Mouse (Mus musculus) kidney, adult 8-10 months (tissue): ENCODE measurements around the gene Ankzf1.

Experiments
- DNase-seq, 2 experiments: peaks; one replicate each; pipeline ENCODE4 v3.0.0; 2022

Gene Ankzf1

GRCm38 (mm10) chr1:75191622-75192402 lies at the start of gene Ankzf1, which contains the start of gene Atg9a:
Gene Ankzf1 (plus strand): TSS chr1:75192151.
Gene Atg9a (minus strand): TSS chr1:75192196.
- peak; percentile 97 to 99 for DNase-seq

- peak; percentile 96 for DNase-seq
Measured at GRCm38 (mm10) chr1:75142301-75143261, 49.4 kb upstream of the Ankzf1 start, which contains the start of the genes Cnppd1 and Retreg2. Gene Cnppd1 (minus strand): TSS chr1:75142711. Gene Retreg2 (plus strand): TSS chr1:75142778.

GRCm38 (mm10) chr1:75145589-75145988 lies 46.4 kb upstream of the Ankzf1 start:
- no peak for DNase-seq

GRCm38 (mm10) chr1:75147411-75148135 lies 44.4 kb upstream of the Ankzf1 start:
- peak; percentile 49 to 70 for DNase-seq

- no peak for DNase-seq
Measured at GRCm38 (mm10) chr1:75148727-75149126, 43.2 kb upstream of the Ankzf1 start.

GRCm38 (mm10) chr1:75155837-75156236 lies 36.1 kb upstream of the Ankzf1 start:
- DNase-seq, result no peak

GRCm38 (mm10) chr1:75158990-75159389 lies 33.0 kb upstream of the Ankzf1 start:
- no peak for DNase-seq

- DNase-seq, result no peak
Measured at GRCm38 (mm10) chr1:75159540-75160255, 32.3 kb upstream of the Ankzf1 start.

- DNase-seq, result no peak
Measured at GRCm38 (mm10) chr1:75160256-75160617, 31.7 kb upstream of the Ankzf1 start.

- DNase-seq, result no peak
Measured at GRCm38 (mm10) chr1:75168093-75168471, 23.9 kb upstream of the Ankzf1 start.

- DNase-seq, result peak; percentile 98 to 99
Measured at GRCm38 (mm10) chr1:75168472-75169464, 23.2 kb upstream of the Ankzf1 start, which contains the start of gene Zfand2b. Gene Zfand2b (plus strand): TSS chr1:75168646.

GRCm38 (mm10) chr1:75179334-75180104 lies 12.4 kb upstream of the Ankzf1 start:
- DNase-seq, result peak; percentile 58 to 63

- peak; percentile 92 to 94 for DNase-seq
Measured at GRCm38 (mm10) chr1:75180105-75180590, 11.8 kb upstream of the Ankzf1 start, which contains the start of gene Abcb6. Gene Abcb6 (minus strand): TSS chr1:75180392.

GRCm38 (mm10) chr1:75180741-75181140 lies 11.2 kb upstream of the Ankzf1 start:
- no peak for DNase-seq

- DNase-seq, result no peak
Measured at GRCm38 (mm10) chr1:75181377-75181870, 10.5 kb upstream of the Ankzf1 start.

- DNase-seq, result no peak
Measured at GRCm38 (mm10) chr1:75182160-75182559, 9.8 kb upstream of the Ankzf1 start.

GRCm38 (mm10) chr1:75185495-75185894 lies 6.5 kb upstream of the Ankzf1 start:
- no peak for DNase-seq

- no peak for DNase-seq
Measured at GRCm38 (mm10) chr1:75187126-75187525, 4.8 kb upstream of the Ankzf1 start.

GRCm38 (mm10) chr1:75187914-75188483 lies 4.0 kb upstream of the Ankzf1 start:
- DNase-seq, result no peak
